Mouse (Mus musculus) heart, postnatal 10 days (tissue): ENCODE data around the gene Myh13. TPM values are rescaled to one million over a fixed set of nuclear protein-coding genes. Genes with fewer than 3 reads are reported as not detected.

Experiments used
- DNase-seq, 2 experiments: peaks; one replicate each; pipeline ENCODE4 v3.0.0; 2021
- intact Hi-C: fragments of 180-260 bp; cut with DNase I; formaldehyde crosslinking; loops from one replicate; pipeline ENCODE4 v1.15.1; 2025
- total RNA-seq, 2 experiments: library from RNA; stranded (reverse); gene quantifications; 2 replicates each; pipeline ENCODE4 v1.2.3; 2021

Gene Myh13
- total RNA-seq, 2 experiments from 2014 or later: 0.05 TPM; not detected in 1

GRCm38 (mm10) chr11:67384653-67385052 lies 63.2 kb downstream of the Myh13 start:
- intact Hi-C loops: no loop called here
- DNase-seq: no peak

GRCm38 (mm10) chr11:67386815-67387415 lies 65.5 kb downstream of the Myh13 start:
- no peak for DNase-seq
- intact Hi-C loops: no loop called here

GRCm38 (mm10) chr11:67390679-67391384 lies 69.4 kb downstream of the Myh13 start:
- no peak for DNase-seq

GRCm38 (mm10) chr11:67392369-67392768 lies 70.9 kb downstream of the Myh13 start:
- DNase-seq: no peak
- intact Hi-C loops: no loop called here

More at GRCm38 (mm10) chr11:67390679-67391384, 69.4 kb downstream of the Myh13 start:
- intact Hi-C loops: no loop called here

- DNase-seq: no peak
- intact Hi-C loops: no loop called here
Observed at GRCm38 (mm10) chr11:67400956-67401355, 79.5 kb downstream of the Myh13 start.

GRCm38 (mm10) chr11:67414346-67414940 lies 93.0 kb downstream of the Myh13 start:
- intact Hi-C loops: no loop called here
- DNase-seq: peak; percentile 5 to 7

Other genes with a start within 250 kb of the Myh13 start
- under 1 TPM in 1 of 2 experiments, not detected in 1; 0.05 TPM for gene Myh3, start 243.4 kb upstream of the Myh13 start, total RNA-seq
- gene Myh2, start 150.6 kb upstream of the Myh13 start, total RNA-seq: not detected
- under 1 TPM in 1 of 2 experiments, not detected in 1; 0.52 TPM for gene Myh1, start 121.6 kb upstream of the Myh13 start, total RNA-seq
- gene Myh4, start 83.6 kb upstream of the Myh13 start, total RNA-seq: not detected
- under 1 TPM; 0.40 to 0.67 TPM for gene Myh8, start 44.5 kb upstream of the Myh13 start, total RNA-seq
- gene Gas7, start 133.8 kb downstream of the Myh13 start, total RNA-seq: 10 to 100 TPM; 21.3 to 22.2 TPM